Mouse (Mus musculus) hematopoietic stem cell, adult 5-6 weeks (primary cell): ENCODE results near the gene Dido1. TPM values are rescaled to one million over a fixed set of nuclear protein-coding genes. Genes with fewer than 3 reads are reported as not detected.

ENCODE experiments used
- ATAC-seq, 2 experiments: fragments of 125-278 bp in 1 of 2; replicated peaks in 1 of 2; 2 replicates each; pipeline ENCODE4 v1.8.0; 2016 to 2017; ENCODE audit warnings: inconsistent platforms in 2 of 2, mild to moderate bottlenecking in 2 of 2, moderate number of reproducible peaks in 2 of 2, low read depth in 1 of 2, moderate TSS enrichment in 1 of 2; ENCODE audit not compliant: low FRiP score in 2 of 2, poor library complexity in 2 of 2, severe bottlenecking in 2 of 2, insufficient read depth in 1 of 2, low TSS enrichment in 1 of 2
- total RNA-seq: library from RNA; stranded (forward); fragments of 172-1452, 232-1000 nt; gene quantifications from 2 replicates; pipeline ENCODE4 v1.2.3, GENCODE M21; 2017

The Dido1 gene
- total RNA-seq, 1 experiment from 2014 or later: 86.0 TPM

DNA sequence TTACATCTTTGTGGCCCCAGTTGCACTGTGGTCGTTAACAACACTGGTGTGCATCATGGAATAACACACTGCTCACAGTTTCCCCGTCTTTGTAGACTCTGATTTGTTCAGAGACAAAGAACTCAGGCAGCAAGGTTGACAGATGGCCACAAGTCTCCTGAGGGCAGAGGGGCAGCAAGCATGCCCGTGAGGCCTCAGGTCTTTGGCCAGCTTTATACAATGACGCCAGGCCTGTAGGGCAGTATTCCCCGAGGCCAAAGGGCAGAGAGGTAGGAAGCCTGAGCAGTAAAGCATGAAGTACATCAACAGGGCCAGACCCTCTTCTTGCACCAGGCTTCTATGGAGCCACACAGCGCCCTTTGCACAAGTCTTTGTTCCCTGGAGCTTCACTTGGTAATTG, 54.6 kb downstream of the Dido1 start:
- no peak for ATAC-seq

DNA sequence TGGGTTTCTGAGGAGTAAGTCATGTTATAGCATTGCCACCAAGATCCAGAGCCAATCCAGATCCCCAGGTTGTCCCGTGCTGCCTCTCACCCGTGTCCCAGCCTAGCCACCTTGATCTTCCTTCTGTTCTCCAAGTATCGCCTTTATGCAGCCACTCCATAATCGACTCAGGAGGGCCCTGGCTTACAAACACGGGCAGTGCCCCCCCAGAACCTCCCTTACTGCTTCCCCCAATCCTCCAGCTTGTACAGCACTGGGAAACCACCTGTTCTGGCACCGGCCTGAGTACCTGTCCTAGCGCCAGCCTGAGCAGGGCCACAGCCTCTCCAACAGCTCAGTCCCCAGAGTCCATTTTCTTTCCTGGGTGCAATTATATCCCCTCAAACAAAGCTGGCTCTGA, 55.1 kb downstream of the Dido1 start:
- ATAC-seq: no peak

DNA sequence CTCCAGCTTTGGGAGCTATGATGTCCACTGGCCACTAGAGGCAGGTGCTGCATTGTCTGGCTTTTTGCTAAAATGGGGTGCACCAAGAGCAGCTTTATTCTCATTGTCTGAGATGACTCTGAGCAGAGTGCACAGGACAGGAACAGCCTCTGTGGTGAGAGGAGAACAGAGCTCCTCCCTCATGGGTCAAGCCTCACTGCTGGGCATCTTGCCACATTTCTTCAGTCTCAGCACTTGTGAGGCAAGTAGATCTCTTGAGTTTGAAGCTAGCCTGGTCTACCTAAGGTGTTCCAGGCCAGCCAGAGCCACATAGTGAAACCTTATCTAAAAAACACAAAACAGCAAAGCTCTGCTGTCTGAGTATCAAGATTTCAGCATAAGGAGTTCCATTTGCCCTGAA, 63.0 kb downstream of the Dido1 start:
- no peak for ATAC-seq

DNA sequence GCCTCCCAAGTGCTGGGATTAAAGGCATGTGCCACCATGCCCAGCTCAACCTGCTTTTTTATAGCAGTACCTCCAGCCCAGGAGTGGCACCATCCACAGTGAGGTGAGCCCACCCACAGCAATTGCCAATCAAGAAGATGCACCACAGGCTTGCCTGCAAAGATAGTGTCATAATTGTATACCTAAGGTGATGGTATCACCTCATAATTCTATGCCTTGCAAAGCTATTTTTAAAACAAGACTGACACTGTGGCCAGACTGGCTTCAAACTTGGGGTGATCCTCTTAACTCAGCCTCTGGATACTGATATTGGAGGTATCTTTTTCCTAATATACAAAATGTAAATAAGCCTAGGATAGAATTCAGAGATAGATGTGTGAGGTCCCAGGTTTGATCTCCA, 66.2 kb downstream of the Dido1 start:
- ATAC-seq: no peak

DNA sequence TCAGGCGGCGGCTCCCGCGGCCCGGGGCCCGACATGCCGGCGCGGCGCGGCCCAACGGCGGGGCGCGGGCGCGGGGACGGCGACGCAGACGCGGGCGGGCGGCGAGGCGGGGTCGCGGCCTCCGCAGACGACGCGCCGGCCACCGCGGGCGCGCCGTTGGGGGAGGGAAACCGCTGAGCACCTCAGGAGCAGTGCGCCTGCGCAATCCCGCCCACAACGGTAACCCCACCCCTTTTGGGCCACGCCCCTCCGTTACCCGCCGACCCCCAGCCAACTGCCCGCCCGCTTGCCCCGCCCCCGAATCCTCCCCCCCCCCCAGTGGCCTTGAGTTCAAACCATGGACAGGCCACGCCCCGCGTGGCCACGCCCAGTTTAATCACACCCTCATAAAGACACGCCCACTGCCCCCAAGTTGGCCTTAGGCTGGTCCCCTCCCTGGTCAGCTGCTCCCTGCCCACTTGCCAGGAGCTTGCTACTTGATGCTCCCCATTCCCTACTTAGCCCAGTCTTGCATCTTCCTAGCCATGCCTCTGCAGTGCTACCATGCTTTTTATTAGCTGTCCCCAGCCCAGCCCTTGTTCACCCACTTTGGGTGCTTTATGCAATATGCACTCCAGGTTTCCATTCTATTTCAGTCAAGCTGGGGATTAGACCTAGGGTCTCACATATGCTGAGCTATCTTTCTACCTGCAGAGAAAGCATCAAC, 67.1 kb downstream of the Dido1 start, which contains the start of gene Tcfl5:
Gene Tcfl5 (minus strand): TSS at position 154 of the 706 bp plus-strand sequence.
- ATAC-seq: no peak

DNA sequence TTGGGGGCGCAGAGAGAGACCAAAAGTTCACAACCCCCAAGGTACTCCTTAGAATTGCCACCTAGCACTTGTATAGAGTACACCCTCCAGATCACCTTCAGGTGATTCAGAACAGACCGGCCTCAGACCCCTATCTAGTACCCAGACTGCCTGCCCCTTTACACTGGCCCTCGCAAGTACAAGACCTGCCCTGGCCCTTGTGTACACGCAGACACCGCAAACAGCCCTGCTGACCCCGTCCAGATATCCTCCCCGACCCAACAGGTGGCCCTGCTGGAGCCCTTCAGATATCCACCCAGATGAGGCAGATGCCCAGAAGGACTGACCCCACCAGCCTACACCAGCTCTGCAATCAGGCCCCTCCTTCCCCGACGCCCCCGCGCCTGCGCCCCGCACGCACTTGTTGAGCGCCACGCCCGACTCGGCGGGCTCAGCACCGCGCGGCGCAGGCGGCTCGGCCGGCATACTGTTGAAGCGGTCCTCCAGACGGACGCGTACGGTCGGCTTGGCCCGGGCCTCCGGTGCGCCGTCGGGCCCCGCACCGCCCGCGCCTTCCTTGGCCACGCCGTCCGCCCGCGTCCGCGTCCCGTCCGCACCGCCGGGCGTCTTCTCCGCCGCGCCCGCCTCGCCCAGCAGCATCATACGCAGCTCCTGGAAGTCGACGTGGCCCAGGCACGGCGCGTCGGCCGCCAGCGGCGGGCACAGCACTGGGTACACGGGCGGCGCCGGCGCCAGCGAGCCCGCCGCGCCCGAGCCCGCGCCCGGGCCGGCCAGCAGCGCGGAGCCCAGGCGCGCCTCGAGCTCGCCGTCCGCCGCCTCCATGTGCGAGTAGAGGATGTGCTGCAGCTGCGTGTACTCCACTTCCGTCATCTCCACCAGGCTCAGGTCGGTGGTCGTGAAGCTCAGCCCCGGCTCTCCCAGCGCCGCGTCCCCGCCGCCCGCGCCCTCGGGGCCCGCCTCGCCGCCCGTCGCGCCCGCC, 67.9 kb downstream of the Dido1 start:
- no peak for ATAC-seq

DNA sequence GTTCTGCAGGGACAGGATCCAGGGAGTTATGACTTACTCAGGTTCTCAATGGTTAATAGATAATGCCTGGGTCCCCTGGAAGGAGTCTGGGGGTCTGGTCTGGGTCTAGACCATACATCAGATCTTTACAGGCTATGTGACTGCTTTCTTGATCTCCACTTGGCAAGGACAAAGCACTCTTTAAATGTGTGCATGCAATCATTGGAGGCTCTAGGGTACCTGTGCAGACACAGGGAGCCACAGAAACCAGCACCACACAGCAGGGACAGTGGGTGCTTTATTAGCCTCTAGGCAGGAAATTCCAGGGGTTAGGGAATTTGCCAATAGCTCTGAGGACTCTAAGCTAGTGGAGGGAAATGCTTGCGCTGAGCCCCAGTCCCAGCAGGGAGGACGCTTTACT, 97.9 kb downstream of the Dido1 start:
- ATAC-seq: no peak

DNA sequence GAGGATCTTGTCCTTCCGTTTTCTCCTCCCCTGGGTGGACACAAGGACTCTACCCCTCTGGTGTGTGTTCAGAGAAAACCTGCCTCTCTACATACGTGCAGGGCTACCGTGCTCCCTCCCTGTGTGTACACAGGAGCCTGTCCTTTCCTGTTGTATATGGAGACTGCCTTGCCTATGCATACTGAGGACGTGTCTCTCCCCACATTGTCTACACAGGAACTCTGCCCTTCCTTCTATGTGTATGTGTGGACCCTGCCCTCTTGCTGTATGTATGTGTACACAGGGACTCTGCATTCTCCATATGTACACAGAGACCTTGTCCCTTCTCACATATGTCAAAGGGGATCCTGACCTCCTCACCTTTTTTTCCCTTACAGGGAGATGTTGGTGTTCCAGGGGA, 99.5 kb downstream of the Dido1 start:
- ATAC-seq: no peak

Other genes with a start within 250 kb of the Dido1 start
- gene Ntsr1, start 210.0 kb downstream of the Dido1 start, total RNA-seq: not detected in 2 replicates
- gene Mrgbp, start 128.7 kb downstream of the Dido1 start, total RNA-seq: 37.2 and 40.4 TPM in 2 replicates
- 53.9 and 58.5 TPM in 2 replicates for gene Ogfr, start 120.8 kb downstream of the Dido1 start, total RNA-seq
- gene Col9a3, start 112.2 kb downstream of the Dido1 start, total RNA-seq: 1.8 and 2.0 TPM in 2 replicates
- gene Tcfl5, start 67.3 kb downstream of the Dido1 start, total RNA-seq: not detected in 2 replicates
- 52.2 and 78.0 TPM in 2 replicates for gene Gid8, start 118 bp upstream of the Dido1 start, total RNA-seq
- 7.3 and 9.4 TPM in 2 replicates for gene Slc17a9, start 15.3 kb upstream of the Dido1 start, total RNA-seq
- gene Bhlhe23, start 66.9 kb upstream of the Dido1 start, total RNA-seq: not detected in 2 replicates
- 32.6 and 33.7 TPM in 2 replicates for gene Ythdf1, start 210.9 kb upstream of the Dido1 start, total RNA-seq
- not detected in 2 replicates for gene Birc7, start 219.0 kb upstream of the Dido1 start, total RNA-seq
- not detected in 2 replicates for gene Nkain4, start 244.7 kb upstream of the Dido1 start, total RNA-seq